Mouse (Mus musculus) mouse trophoblast stem cell (cell line): ENCODE measurements around the gene Gm44511.
"Not testable (repeated sequence)": the region's sequence is repeated elsewhere in the genome, so short reads cannot be mapped to it uniquely, and the experiment has no call there.

Source experiments
- in situ Hi-C, 2 experiments: fragments of 300-500 bp; cut with MseI, MboI; formaldehyde crosslinking; loops; 2 replicates in 1 of 2; 3 replicates in 1 of 2; pipeline ENCODE4 v1.15.1; 2025

The Gm44511 gene

GRCm38 (mm10) chr6:128802999-128803857 is 22.9 kb downstream of the Gm44511 start:
- in situ Hi-C loops = no loop called here

DNA sequence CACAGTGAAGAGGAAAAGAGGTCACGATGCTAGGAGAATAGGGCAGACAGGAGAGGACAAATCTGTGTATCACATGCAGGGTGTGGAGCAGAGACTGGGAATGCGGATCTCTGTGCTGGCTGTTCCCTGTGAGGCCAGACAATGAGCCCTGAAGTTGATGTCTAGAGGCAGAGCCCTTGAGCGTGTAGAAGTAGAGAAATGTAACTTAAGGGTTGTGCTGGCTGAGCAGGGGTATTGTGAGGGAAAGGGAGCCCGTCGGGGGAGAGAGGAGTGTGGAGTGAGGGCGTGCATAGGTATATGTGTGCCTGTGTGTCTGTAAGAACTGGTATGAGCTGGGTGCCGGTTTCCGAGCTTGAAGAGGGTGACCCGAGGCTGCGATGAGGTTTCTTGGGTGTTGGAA is 23.6 kb downstream of the Gm44511 start:
- in situ Hi-C loops = no loop called here

DNA sequence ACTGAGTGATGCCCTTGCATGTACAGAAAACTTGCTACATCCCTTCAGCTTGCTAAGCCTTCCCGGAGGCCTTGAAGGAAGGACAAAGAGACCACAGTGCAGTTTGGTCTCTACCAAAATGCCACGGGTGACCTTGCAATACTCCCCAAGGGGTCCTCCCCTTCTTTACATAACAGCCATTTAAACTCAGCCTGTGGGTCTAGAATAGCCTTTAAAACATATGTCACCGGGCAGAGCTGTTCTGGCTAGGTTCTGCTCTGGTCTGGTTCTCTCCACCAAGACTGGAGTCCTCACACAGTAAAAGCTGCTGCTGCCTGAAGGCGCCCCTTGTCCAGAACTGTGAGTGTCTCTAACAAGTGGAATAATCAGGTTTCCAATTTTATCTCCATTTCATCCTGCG is 25.4 kb downstream of the Gm44511 start:
- in situ Hi-C loops = not testable (repeated sequence)

DNA sequence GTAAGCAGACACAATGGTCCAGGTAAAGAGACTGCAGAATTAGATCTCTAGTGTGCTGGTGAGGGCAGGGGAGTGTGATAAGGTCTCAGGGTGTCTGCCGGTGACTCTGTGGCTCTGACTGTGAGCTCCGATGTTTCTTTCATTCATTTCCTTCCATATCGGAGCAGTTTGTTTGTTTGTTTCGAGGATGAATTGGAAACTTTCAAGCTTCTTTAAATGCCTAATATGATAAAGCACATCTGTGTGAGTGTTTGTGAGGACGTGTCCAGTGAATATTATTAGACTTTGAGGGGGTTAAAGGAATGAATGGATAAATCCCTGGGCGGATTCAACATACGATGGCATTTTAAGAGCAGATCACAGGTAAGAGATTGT is 26.2 kb downstream of the Gm44511 start:
- in situ Hi-C loops = no loop called here

- in situ Hi-C loops = not testable (repeated sequence)
Observed at GRCm38 (mm10) chr6:128799144-128799895, 26.8 kb downstream of the Gm44511 start.

DNA sequence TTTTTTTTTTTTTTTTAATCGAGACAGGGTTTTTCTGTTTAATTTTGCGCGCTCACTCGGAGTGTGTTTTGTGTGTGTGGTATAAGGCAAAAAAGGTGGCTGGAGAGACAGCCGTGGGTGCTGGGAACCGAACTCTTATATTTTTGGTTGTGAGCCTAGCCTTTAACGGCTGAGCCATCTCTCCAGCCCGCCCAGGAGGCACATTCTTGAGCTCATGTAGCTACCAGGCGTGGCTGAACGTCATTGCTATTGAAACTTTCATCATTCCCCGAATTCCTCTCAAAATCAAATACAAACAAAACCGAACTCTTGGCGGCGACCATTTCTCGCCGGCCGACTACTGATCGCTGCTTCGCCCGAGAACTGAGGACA is 27.4 kb downstream of the Gm44511 start:
- in situ Hi-C loops = not testable (repeated sequence)

- in situ Hi-C loops = no loop called here
Observed at GRCm38 (mm10) chr6:128797936-128798771, 28.0 kb downstream of the Gm44511 start.

DNA sequence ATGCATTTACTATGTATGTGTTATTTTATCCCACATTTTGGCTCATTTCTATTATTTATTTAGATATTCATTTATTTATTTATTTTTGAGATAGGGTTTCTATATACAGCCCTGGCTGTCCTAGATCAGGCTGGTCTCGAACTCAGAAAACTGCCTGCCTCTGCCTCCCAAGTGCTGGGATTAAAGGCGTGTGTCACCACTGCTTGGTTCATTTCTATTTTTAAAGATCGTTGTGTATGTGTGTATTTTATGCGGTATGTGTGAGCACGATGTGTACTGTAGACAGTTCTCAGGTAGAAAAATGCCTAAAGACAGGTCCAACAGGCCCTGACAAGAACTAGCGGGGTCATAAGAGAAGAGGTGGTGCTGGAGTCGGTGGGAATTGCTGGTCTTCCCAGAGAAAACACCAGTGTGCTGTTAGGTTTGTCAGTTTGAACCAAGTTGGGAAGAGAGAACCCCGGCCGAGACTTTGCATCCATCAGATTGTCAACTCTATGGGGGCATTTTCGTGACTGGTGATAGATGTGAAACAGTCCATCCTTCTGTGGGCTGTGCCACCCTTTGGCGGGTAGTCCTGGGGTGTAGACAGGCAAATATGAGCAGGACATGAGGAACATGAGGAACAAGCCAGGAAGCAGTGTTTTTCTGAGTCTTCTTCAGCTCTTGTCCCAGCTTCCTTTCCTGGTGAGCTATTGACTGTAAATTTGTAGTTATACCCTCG is 28.8 kb downstream of the Gm44511 start:
- in situ Hi-C loops = no loop called here

- in situ Hi-C loops = no loop called here
Observed at GRCm38 (mm10) chr6:128796321-128796955, 29.7 kb downstream of the Gm44511 start.

DNA sequence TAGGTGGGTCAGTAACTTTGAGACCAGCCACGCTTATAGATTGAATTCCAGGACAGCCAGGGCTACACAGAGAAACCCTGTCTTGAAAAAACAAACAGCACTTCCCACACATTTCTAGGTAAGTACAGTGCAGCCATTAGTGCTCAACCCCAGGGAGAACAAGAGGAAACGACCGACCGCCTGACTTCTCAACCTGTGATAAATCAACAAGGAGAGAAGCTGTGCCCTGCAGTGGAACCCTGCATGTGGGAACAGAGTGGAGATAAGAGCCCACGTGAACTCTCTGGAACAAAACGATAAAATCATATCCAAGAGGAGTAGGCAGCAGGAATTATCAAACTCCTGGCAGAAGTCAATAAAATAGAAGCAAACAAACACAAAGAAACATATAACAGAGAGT is 32.4 kb downstream of the Gm44511 start:
- in situ Hi-C loops = no loop called here

DNA sequence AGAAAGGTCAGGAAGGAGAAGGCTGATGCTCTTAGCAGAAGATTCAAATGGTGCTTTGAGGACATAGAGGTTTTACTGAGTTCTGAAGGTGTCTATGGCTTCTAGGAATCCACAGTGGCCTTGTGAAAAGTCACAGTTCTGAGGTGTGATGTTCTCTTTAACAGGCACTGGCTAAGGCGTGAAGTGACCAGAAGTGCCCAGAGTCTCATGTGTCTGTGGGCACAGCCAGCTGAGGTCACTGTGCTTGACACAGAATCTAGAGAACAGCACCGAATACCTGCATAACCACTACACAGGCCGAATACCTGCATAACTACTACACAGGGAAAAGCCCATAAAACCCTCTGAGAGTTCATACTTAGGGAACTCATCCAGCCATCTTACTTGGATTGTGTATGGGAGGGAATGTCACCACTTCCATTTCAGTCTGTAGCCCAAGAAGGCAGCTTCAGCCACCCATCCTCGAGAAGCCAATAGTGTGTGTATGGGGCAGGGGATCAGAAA is 35.6 kb downstream of the Gm44511 start:
- in situ Hi-C loops = not testable (repeated sequence)

DNA sequence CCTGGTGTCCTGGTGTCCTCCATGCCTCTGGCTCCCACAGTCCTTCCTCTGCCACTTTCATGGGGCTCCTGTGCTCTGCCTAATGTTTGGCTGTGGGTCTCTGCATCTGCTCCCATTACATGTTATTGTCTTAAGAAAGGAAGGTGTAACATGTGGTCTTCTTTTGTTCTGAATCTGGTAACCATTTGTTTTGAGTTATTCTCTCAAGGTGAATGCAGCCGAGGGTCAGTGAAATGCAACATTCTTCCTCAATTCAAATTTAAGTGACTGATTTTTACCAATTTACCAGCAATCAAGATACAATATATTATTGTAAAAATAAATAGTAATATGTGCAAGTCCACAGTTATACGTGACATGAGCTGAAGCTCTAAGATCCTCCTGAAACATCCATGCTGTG is 37.0 kb downstream of the Gm44511 start, which contains the start of gene Klrb1c:
Gene Klrb1c (minus strand): TSS at position 101 of the 400 bp plus-strand sequence.
- in situ Hi-C loops = no loop called here

DNA sequence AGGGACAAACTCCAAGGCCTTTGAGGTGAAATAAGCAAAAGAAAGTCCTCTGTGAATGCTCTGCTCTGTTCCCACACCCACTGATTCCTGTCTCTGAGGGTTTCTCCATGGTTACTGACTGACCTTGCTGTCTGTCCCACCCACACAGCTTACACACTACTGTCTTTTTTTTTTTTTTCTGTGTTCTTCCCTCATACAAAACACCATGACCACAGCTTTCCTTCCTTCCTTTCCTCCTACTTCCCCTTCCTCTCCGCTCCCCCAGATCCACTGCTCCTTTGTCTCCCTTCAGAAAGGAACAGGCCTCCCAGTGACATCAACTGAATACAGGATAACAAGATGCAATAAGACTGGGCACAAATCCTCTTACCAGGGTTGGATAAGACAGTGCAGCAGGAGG is 37.6 kb downstream of the Gm44511 start:
- in situ Hi-C loops = no loop called here

DNA sequence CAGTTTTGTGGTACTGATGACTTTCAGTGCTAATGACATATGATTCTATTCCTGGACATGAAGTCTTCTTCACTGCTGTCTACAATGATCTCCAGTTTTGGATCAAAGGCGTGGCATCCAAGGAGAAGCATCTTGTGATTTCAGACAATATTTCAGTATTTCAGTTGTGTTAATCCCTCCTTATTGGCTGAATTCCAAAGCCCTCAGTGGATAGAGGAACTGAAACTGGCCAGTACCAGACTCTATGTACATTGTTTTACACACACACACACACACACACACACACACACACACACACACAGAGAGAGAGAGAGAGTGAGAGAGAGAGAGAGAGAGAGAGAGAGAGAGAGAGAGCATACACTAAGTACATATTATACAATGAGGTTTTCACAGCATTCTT is 39.7 kb downstream of the Gm44511 start:
- in situ Hi-C loops = not testable (repeated sequence)

GRCm38 (mm10) chr6:128769481-128770253 is 56.4 kb downstream of the Gm44511 start:
- in situ Hi-C loops = loop anchor here (5.0 to 10.0 kb wide), 3 partner anchors 38 to 75 kb away; no protein-coding TSS in a partner anchor

- in situ Hi-C loops = loop anchor here (5.0 to 10.0 kb wide), 3 partner anchors 39 to 77 kb away; no protein-coding TSS in a partner anchor
Observed at GRCm38 (mm10) chr6:128768047-128768446, 58.1 kb downstream of the Gm44511 start.

- in situ Hi-C loops = loop anchor here (5.0 to 10.0 kb wide), 3 partner anchors 41 to 78 kb away; no protein-coding TSS in a partner anchor
Observed at GRCm38 (mm10) chr6:128766486-128767254, 59.4 kb downstream of the Gm44511 start.

DNA sequence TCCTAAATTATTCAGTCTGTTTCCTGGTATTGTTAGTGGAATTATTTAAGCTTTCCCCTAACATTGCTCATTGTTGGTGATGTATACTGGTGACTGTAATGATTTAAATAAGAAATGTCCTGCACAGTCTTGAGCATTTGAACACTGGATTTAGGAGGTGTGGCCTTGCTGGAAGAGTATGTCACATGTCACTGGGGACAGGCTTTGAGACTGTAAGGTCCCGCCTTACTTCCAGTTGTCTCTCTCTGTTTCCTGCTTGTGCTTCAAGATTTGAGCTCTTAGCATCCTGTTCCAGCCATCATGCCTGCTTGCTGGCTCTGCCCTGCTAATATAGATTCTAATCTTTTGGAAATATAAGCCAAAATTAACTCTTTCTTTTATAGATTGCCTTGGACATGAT is 60.9 kb downstream of the Gm44511 start:
- in situ Hi-C loops = loop anchor here (5.0 to 10.0 kb wide), 3 partner anchors 42 to 80 kb away; no protein-coding TSS in a partner anchor

GRCm38 (mm10) chr6:128764598-128764997 is 61.5 kb downstream of the Gm44511 start:
- in situ Hi-C loops = loop anchor here (10.0 kb wide), 2 partner anchors 70 to 80 kb away; no protein-coding TSS in a partner anchor
